Mouse (Mus musculus): ENCODE results near the gene Hydin.
"Not testable (repeated sequence)": the region's sequence is repeated elsewhere in the genome, so short reads cannot be mapped to it uniquely, and the experiment has no call there.

Gene Hydin

GRCm38 (mm10) chr8:110450463-110450862 is 183.7 kb downstream of the Hydin start:
- DNase-seq (ENCODE audit: low spot score) = no peak

- no peak for DNase-seq (ENCODE audit: low spot score)
These were observed 187.7 kb downstream of the Hydin start for GRCm38 (mm10) chr8:110454466-110454865.

- DNase-seq (ENCODE audit: low spot score) = no peak
These were observed 190.6 kb downstream of the Hydin start for GRCm38 (mm10) chr8:110457424-110457823.

- DNase-seq (ENCODE audit: low spot score) = no peak
These were observed 195.9 kb downstream of the Hydin start for GRCm38 (mm10) chr8:110462627-110463208.

GRCm38 (mm10) chr8:110463773-110464460 is 197.1 kb downstream of the Hydin start:
- DNase-seq (ENCODE audit: low spot score) = no peak

GRCm38 (mm10) chr8:110465606-110466005 is 198.8 kb downstream of the Hydin start:
- DNase-seq (ENCODE audit: low spot score) = no peak

GRCm38 (mm10) chr8:110477256-110477655 is 210.5 kb downstream of the Hydin start:
- DNase-seq (ENCODE audit: low spot score) = no peak

- DNase-seq (ENCODE audit: low spot score) = no peak
These were observed 211.8 kb downstream of the Hydin start for GRCm38 (mm10) chr8:110478576-110478975.

- no peak for DNase-seq (ENCODE audit: low spot score)
These were observed 212.6 kb downstream of the Hydin start for GRCm38 (mm10) chr8:110479401-110479800.

GRCm38 (mm10) chr8:110482275-110482674 is 215.5 kb downstream of the Hydin start:
- no peak for DNase-seq (ENCODE audit: low spot score)

- DNase-seq (ENCODE audit: low spot score) = no peak
These were observed 218.5 kb downstream of the Hydin start for GRCm38 (mm10) chr8:110485234-110485633.

- no peak for DNase-seq (ENCODE audit: low spot score)
These were observed 219.2 kb downstream of the Hydin start for GRCm38 (mm10) chr8:110486020-110486419.

GRCm38 (mm10) chr8:110487644-110488043 is 220.9 kb downstream of the Hydin start:
- no peak for DNase-seq (ENCODE audit: low spot score)

GRCm38 (mm10) chr8:110489344-110489743 is 222.6 kb downstream of the Hydin start:
- DNase-seq (ENCODE audit: low spot score) = no peak

GRCm38 (mm10) chr8:110491118-110491517 is 224.3 kb downstream of the Hydin start:
- no peak for DNase-seq (ENCODE audit: low spot score)

GRCm38 (mm10) chr8:110496286-110496685 is 229.5 kb downstream of the Hydin start:
- no peak for DNase-seq (ENCODE audit: low spot score)

- DNase-seq (ENCODE audit: low spot score) = no peak
These were observed 233.5 kb downstream of the Hydin start for GRCm38 (mm10) chr8:110500253-110500652.

GRCm38 (mm10) chr8:110500661-110501060 is 233.9 kb downstream of the Hydin start:
- DNase-seq (ENCODE audit: low spot score) = no peak

- DNase-seq (ENCODE audit: low spot score) = no peak
These were observed 234.6 kb downstream of the Hydin start for GRCm38 (mm10) chr8:110501330-110501729.

GRCm38 (mm10) chr8:110502880-110503279 is 236.1 kb downstream of the Hydin start:
- DNase-seq (ENCODE audit: low spot score) = no peak

- no peak for DNase-seq (ENCODE audit: low spot score)
These were observed 242.0 kb downstream of the Hydin start for GRCm38 (mm10) chr8:110508766-110509165.

GRCm38 (mm10) chr8:110519790-110520189 is 253.0 kb downstream of the Hydin start:
- no peak for DNase-seq (ENCODE audit: low spot score)

- DNase-seq (ENCODE audit: low spot score) = no peak
These were observed 255.1 kb downstream of the Hydin start for GRCm38 (mm10) chr8:110521851-110522250.

- DNase-seq (ENCODE audit: low spot score) = not testable (repeated sequence)
These were observed 255.7 kb downstream of the Hydin start for GRCm38 (mm10) chr8:110522495-110522894.
